Mouse (Mus musculus): ENCODE measurements around the gene Gprc5c. TPM values are rescaled to one million over a fixed set of nuclear protein-coding genes. Genes with fewer than 3 reads are reported as not detected.

The Gprc5c gene
- polyA plus RNA-seq, 1 experiment from 2014 or later: 2.3 TPM

GRCm38 (mm10) chr11:114829499-114830432 lies 21.2 kb upstream of the Gprc5c start:
- H3K4me2 ChIP-seq (replicated peaks; ENCODE audit: low read depth): peak overlapping the region; percentile 67
- no peak for TF ChIP-seq CTCF (IDR thresholded peaks at IDR 0.05; ENCODE audit: low read depth)
- H3K27ac ChIP-seq (ENCODE audit: low read depth, low read length): no peak overlapping the region
- no peaks in the 10 kb centered on the region for H3K4me1 ChIP-seq (replicated peaks; ENCODE audit: control insufficient read depth, insufficient read depth, low read length)
- H3K9ac ChIP-seq (ENCODE audit: low read depth, low read length): peak overlapping the region; percentile 27; the same call in 1 of the 2 replicates
- peak; percentile 74 for ATAC-seq
- peak overlapping the region; percentile 29 for H3K4me3 ChIP-seq (ENCODE audit: low read depth, low read length)
- no peaks in the 10 kb centered on the region for H3K27me3 ChIP-seq (replicated peaks; ENCODE audit: control insufficient read depth, insufficient read depth, low read length)
- no peaks in the 10 kb centered on the region for H3K36me3 ChIP-seq (ENCODE audit: control insufficient read depth, insufficient read depth)
- H3K9me3 ChIP-seq (ENCODE audit: control insufficient read depth): no peaks in the 10 kb centered on the region
- 6% methylated on average over 24 of the region's 24 CpGs for WGBS

DNA sequence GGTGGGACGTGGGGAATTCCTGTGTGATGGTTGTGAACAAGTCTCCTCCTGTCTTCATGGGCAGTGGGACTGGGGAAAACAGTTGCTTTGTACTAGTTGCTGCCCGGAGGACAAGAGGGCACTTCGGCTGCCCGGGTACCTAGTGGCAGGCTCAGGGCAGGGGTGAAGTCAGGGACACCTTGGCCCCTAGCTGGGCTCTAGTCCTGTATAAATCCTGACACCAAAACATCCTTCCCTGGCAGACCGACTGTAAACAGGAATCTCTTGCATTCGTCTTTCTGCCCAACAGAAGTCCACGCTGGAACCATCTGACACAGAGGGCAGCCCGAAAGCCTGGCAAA lies 20.5 kb upstream of the Gprc5c start:
- no peak overlapping the region for H3K9ac ChIP-seq (ENCODE audit: low read depth, low read length)
- ATAC-seq: no peak
- WGBS: 31% methylated on average over 8 of the region's 8 CpGs
- H3K27ac ChIP-seq (ENCODE audit: low read depth, low read length): no peak overlapping the region
- 0 out of 2 replicates have a peak overlapping the region, but pooled peaks have one; percentile 29 for H3K4me3 ChIP-seq (ENCODE audit: low read depth, low read length)
- H3K9me3 ChIP-seq (ENCODE audit: control insufficient read depth): no peaks in the 10 kb centered on the region
- TF ChIP-seq CTCF (IDR thresholded peaks at IDR 0.05; ENCODE audit: low read depth): no peak
- H3K4me2 ChIP-seq (replicated peaks; ENCODE audit: low read depth): peak overlapping the region; percentile 67
- H3K27me3 ChIP-seq (replicated peaks; ENCODE audit: control insufficient read depth, insufficient read depth, low read length): no peaks in the 10 kb centered on the region
- no peaks in the 10 kb centered on the region for H3K36me3 ChIP-seq (ENCODE audit: control insufficient read depth, insufficient read depth)
- no peaks in the 10 kb centered on the region for H3K4me1 ChIP-seq (replicated peaks; ENCODE audit: control insufficient read depth, insufficient read depth, low read length)

DNA sequence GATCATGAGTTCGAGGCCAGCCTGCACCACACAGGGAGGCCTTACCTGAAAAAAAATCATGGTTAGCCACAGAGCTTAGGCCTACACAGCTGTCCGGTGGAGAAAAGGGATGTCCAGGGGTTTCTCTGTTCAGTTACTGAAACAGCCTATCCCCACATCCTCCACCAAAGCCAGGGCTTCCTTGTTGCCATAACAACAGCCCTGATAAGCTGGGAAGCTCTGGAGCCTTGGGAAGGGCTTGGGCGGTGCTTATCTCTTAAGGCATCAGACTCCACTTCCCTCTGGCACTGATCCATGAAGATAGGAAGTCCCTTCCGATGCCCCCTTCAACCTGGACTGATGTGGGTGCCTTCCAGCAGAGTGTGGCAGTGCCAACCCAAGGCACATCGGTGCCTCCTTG lies 17.8 kb upstream of the Gprc5c start:
- Histone ChIP-seq H3K4me3 (ENCODE audit: low read depth, low read length) (no peak overlapping the region), H3K4me2 (replicated peaks; ENCODE audit: low read depth) (no peak overlapping the region), H3K9me3 (ENCODE audit: control insufficient read depth) (no peaks in the 10 kb centered on the region), H3K9ac (ENCODE audit: low read depth, low read length) (no peak overlapping the region), H3K4me1 (replicated peaks; ENCODE audit: control insufficient read depth, insufficient read depth, low read length) (no peaks in the 10 kb centered on the region), H3K27me3 (replicated peaks; ENCODE audit: control insufficient read depth, insufficient read depth, low read length) (no peaks in the 10 kb centered on the region), H3K36me3 (ENCODE audit: control insufficient read depth, insufficient read depth) (no peaks in the 10 kb centered on the region), H3K27ac (ENCODE audit: low read depth, low read length) (no peak overlapping the region)
- no peak for ATAC-seq
- no peak for TF ChIP-seq CTCF (IDR thresholded peaks at IDR 0.05; ENCODE audit: low read depth)
- WGBS: 42% methylated on average over 5 of the region's 5 CpGs

- Histone ChIP-seq H3K9me3 (ENCODE audit: control insufficient read depth) (no peaks in the 10 kb centered on the region), H3K27ac (ENCODE audit: low read depth, low read length) (no peak overlapping the region), H3K27me3 (replicated peaks; ENCODE audit: control insufficient read depth, insufficient read depth, low read length) (0 out of 2 replicates have a peak, but pooled peaks cover 3% of the 10 kb centered on the region), H3K9ac (ENCODE audit: low read depth, low read length) (no peak overlapping the region), H3K36me3 (ENCODE audit: control insufficient read depth, insufficient read depth) (no peaks in the 10 kb centered on the region), H3K4me1 (replicated peaks; ENCODE audit: control insufficient read depth, insufficient read depth, low read length) (no peaks in the 10 kb centered on the region), H3K4me3 (ENCODE audit: low read depth, low read length) (no peak overlapping the region), H3K4me2 (replicated peaks; ENCODE audit: low read depth) (no peak overlapping the region)
- no peak for TF ChIP-seq CTCF (IDR thresholded peaks at IDR 0.05; ENCODE audit: low read depth)
- 22% methylated on average over 8 of the region's 8 CpGs for WGBS
- ATAC-seq: no peak
These were observed 7.0 kb upstream of the Gprc5c start for GRCm38 (mm10) chr11:114843818-114844463.

GRCm38 (mm10) chr11:114844464-114845220 lies 6.3 kb upstream of the Gprc5c start:
- ATAC-seq: no peak
- Histone ChIP-seq H3K9me3 (ENCODE audit: control insufficient read depth) (no peaks in the 10 kb centered on the region), H3K36me3 (ENCODE audit: control insufficient read depth, insufficient read depth) (no peaks in the 10 kb centered on the region), H3K27me3 (replicated peaks; ENCODE audit: control insufficient read depth, insufficient read depth, low read length) (0 out of 2 replicates have a peak, but pooled peaks cover 9% of the 10 kb centered on the region), H3K27ac (ENCODE audit: low read depth, low read length) (no peak overlapping the region), H3K4me3 (ENCODE audit: low read depth, low read length) (no peak overlapping the region), H3K4me2 (replicated peaks; ENCODE audit: low read depth) (no peak overlapping the region), H3K4me1 (replicated peaks; ENCODE audit: control insufficient read depth, insufficient read depth, low read length) (no peaks in the 10 kb centered on the region), H3K9ac (ENCODE audit: low read depth, low read length) (no peak overlapping the region)
- 66% methylated on average over 7 of the region's 7 CpGs for WGBS
- TF ChIP-seq CTCF (IDR thresholded peaks at IDR 0.05; ENCODE audit: low read depth): no peak

- 88% methylated on average over 4 of the region's 4 CpGs for WGBS
- H3K4me1 ChIP-seq (replicated peaks; ENCODE audit: control insufficient read depth, insufficient read depth, low read length): no peaks in the 10 kb centered on the region
- no peak overlapping the region for H3K4me3 ChIP-seq (ENCODE audit: low read depth, low read length)
- no peak overlapping the region for H3K27ac ChIP-seq (ENCODE audit: low read depth, low read length)
- ATAC-seq: no peak
- H3K36me3 ChIP-seq (ENCODE audit: control insufficient read depth, insufficient read depth): no peaks in the 10 kb centered on the region
- no peaks in the 10 kb centered on the region for H3K9me3 ChIP-seq (ENCODE audit: control insufficient read depth)
- H3K27me3 ChIP-seq (replicated peaks; ENCODE audit: control insufficient read depth, insufficient read depth, low read length): peaks cover 18% of the 10 kb centered on the region; the same call in 1 of the 2 replicates
- H3K9ac ChIP-seq (ENCODE audit: low read depth, low read length): no peak overlapping the region
- H3K4me2 ChIP-seq (replicated peaks; ENCODE audit: low read depth): no peak overlapping the region
- TF ChIP-seq CTCF (IDR thresholded peaks at IDR 0.05; ENCODE audit: low read depth): no peak
These were observed 4.6 kb upstream of the Gprc5c start for GRCm38 (mm10) chr11:114846336-114846735.
